Mouse (Mus musculus): Measurements from ENCODE around the gene Chpt1. TPM values are rescaled to one million over a fixed set of nuclear protein-coding genes. Genes with fewer than 3 reads are reported as not detected.

Chpt1 gene
- polyA plus RNA-seq, 1 experiment from 2014 or later: 2.6 TPM

DNA sequence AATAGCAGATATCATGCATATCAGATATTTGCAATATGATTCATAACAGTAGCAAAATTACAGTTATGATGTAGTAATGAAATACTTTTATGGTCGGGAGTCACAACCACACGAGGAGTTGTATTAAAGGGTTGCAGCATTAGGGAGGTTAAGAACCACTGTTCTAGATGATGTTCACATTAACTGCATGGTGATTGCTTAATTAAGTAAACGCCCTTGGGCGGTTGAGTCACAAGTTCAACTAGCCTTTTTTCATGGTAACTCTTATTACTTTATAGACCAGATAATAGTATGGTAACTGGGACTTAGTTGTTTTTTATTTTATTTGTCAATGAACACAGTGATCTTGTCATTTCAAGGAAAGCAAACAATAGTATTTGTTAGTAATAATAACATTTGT is 100.9 kb downstream of the Chpt1 start:
- no peaks in the 10 kb centered on the region for H3K36me3 ChIP-seq (ENCODE audit: control insufficient read depth, insufficient read depth)
- no peaks in the 10 kb centered on the region for H3K4me1 ChIP-seq (ENCODE audit: control insufficient read depth, low read depth, low read length)
- no peak overlapping the region for H3K4me2 ChIP-seq (ENCODE audit: low read depth, low read length)
- no peak overlapping the region for H3K27ac ChIP-seq (ENCODE audit: low read length)
- no peak overlapping the region for H3K9ac ChIP-seq (ENCODE audit: low read depth, low read length)
- H3K9me3 ChIP-seq (replicated peaks; ENCODE audit: control insufficient read depth, low read length): no peaks in the 10 kb centered on the region
- no peaks in the 10 kb centered on the region for H3K27me3 ChIP-seq (ENCODE audit: control insufficient read depth, insufficient read depth, low read depth, low read length)
- ATAC-seq (ENCODE audit: low read depth): no peak
- WGBS (ENCODE audit: insufficient replicate concordance): 75% methylated on average over 4 of the region's 4 CpGs
- no peak overlapping the region for H3K4me3 ChIP-seq (ENCODE audit: low read depth, low read length)

Other genes with a start within 250 kb of the Chpt1 start
- gene Dram1, start 125.0 kb downstream of the Chpt1 start, polyA plus RNA-seq (2015; fragmentation: Nextera tagmentation; extraction: Ambion mirVana): 2.0 and 2.5 TPM in 2 replicates
- 2.3 and 2.4 TPM in 2 replicates for gene Gnptab, start 124.9 kb downstream of the Chpt1 start, polyA plus RNA-seq (2015; fragmentation: Nextera tagmentation; extraction: Ambion mirVana)
- gene Sycp3, start 44.5 kb downstream of the Chpt1 start, polyA plus RNA-seq (2015; fragmentation: Nextera tagmentation; extraction: Ambion mirVana): not detected in 2 replicates
- 8.1 and 17.9 TPM in 2 replicates for gene Mybpc1, start 101.1 kb upstream of the Chpt1 start, polyA plus RNA-seq (2015; fragmentation: Nextera tagmentation; extraction: Ambion mirVana)
- gene Spic, start 180.9 kb upstream of the Chpt1 start, polyA plus RNA-seq (2015; fragmentation: Nextera tagmentation; extraction: Ambion mirVana): 11.8 and 13.4 TPM in 2 replicates
- 56.4 and 63.9 TPM in 2 replicates for gene Arl1, start 226.8 kb upstream of the Chpt1 start, polyA plus RNA-seq (2015; fragmentation: Nextera tagmentation; extraction: Ambion mirVana)

Data from liver, embryonic 16.5 days (tissue).